Mouse (Mus musculus) heart, postnatal 36 days (tissue): ENCODE data around the gene Klrg1. TPM values are rescaled to one million over a fixed set of nuclear protein-coding genes. Genes with fewer than 3 reads are reported as not detected.

Source experiments
- DNase-seq, 2 experiments: peaks; one replicate each; pipeline ENCODE4 v3.0.0; 2021 to 2022
- intact Hi-C: fragments of 180-260 bp; cut with DNase I; formaldehyde crosslinking; loops from one replicate; pipeline ENCODE4 v1.15.1; 2025
- total RNA-seq, 2 experiments: library from RNA; stranded (reverse); gene quantifications; 2 replicates each; pipeline ENCODE4 v1.2.3; 2021

Gene Klrg1
- total RNA-seq, 2 experiments from 2014 or later, result not detected

DNA sequence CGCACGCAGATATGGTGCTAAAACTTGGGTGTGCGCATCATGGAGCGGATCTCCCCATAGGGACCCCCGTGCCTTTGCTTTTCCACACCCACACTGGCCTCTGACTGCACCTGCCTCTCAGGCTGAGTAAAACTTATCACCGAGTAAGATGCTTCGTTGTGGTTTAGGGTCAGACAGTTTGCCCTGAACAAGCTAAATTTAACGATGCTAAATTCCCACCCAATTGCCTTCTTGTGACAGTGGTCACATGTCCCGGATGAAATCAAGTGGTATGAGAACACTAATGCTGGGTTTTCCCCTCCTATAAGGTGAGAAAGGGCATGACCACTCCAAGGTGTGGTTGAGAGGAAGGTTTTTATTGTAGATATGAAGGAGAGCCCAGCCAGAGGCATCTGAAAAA is 11.1 kb upstream of the Klrg1 start:
- intact Hi-C loops, result no loop called here
- no peak for DNase-seq

DNA sequence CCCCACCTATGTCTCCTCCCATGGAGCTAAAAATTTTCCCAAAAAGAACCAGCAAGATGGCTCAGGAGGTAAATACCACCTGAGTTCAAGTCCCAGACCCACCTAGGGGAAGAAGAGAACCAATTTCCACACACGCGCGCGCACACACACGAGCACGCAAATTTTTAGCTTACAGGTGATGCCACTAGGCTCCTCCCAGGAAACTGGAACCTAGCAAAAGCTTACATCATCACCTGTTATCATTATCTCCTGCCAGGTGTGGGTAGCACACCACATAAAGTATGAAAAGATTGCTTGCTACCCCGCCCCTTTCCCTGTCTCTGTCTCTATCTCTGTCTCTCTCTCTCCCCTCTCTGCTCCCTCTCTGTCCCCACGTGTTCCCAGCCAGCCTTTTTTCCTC is 10.4 kb upstream of the Klrg1 start:
- DNase-seq, result no peak
- intact Hi-C loops, result no loop called here

DNA sequence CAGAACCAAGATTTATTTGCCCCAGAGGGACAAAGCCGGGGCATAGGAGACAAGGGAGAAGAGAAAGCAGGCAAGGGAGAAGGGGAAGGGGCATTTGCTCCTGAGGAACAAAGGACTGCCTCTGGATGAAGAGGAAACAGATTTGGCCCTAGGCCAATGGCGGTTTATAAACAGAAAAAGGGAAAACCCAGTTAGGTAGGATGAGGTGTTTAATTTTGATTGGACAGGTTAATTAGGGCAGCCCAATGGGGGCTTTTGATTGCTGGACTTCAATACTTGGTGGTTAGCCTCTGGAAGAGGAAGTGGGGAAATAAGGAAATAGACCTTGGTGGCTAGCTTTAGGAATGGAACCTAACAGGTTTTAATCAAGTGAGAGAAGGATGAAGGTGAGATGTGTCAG is 9.5 kb upstream of the Klrg1 start:
- DNase-seq, result no peak
- intact Hi-C loops, result no loop called here

DNA sequence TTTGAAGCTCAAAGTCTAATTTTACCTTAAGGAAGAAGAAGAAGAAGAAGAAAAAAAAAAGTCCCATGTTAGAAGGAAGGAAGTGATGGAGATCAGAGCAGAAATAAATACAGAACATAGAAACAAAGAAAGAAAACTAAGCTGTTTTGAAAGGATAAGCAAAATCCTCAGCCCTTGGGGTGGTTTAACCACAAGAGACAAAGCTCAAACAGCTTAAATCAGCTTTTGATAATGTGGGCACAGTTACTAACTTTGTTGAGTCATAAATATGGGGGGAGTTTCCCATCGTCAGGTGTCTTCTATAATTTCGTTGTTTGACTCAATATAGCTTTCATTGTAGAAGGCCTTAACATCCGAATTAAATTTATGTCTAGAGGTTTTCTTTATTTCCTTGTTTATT is 9.1 kb upstream of the Klrg1 start:
- DNase-seq, result no peak
- intact Hi-C loops, result no loop called here

DNA sequence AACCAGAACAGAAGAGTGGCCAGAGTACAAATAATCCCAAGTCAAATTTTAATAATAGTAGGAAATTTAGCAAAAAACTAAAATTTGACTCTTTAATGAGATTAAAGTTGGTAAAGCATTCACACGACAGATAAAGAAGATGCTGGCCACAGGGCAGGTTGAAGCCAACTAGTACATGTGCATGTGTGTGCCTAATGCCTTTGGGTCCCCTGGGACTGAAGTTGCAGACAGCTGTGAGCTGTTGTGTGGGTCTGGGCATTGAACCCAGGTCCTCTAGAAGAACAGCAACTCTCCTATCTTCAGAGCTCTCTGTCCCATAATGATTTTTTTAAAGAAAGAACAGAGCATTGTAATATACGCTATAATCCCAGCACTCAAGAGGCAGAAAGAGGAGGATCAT is 8.6 kb upstream of the Klrg1 start:
- no peak for DNase-seq
- intact Hi-C loops, result no loop called here

DNA sequence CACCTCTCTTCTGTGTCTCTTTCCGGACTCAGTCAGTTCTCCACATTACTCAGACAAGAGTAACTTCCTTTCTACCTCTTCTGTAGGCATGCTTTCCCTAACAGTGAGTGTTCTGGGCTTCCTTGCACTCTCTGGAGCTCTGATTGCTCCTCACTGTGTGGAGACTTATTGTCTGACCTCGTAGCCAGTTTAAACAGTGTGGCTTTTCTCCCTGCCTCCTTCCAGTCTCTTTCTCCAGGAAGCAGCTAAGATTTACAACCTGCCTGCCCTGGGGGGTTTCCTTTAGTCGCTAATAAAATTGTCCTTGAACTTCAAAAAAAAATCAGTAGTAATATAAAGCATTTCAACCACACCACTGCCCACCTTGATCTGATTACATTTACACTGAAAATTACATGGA is 7.6 kb upstream of the Klrg1 start:
- intact Hi-C loops, result no loop called here
- DNase-seq, result no peak

DNA sequence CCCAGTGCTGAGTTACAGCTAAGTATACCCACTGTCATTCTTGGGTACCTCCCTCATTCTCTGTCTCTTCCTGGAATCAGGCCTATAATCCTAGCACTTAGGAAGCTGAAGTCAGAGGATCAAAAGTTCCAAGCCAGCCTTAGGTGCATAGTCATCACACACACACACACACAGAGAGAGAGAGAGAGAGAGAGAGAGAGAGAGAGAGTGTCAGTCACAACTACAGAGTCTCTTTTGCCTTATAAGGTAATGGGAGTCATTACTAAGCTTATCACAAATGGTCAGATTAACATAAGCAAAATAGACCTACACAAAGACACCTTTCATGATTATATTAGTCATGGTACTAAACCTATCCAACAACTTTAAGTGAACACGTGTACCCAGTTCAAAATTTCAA is 6.6 kb upstream of the Klrg1 start:
- intact Hi-C loops, result no loop called here
- DNase-seq, result no peak

DNA sequence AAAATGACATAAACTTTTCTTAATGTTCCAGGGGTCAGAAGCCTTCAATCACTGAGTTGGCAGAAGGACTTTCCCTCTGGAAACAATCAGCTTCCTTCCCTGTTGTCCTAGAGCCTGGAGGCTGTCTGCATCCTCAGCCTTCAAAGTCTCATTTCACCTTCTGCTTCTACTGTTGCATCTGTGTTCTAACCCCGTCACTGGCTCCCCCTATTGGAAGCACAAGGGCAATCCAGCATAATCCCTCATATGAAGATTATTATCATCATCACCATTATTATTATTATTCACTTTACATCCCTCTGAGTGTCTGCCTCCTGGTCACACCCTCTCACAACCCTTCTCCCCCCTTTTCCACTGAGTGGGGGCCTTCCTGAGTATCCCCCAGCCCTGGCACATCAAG is 5.6 kb upstream of the Klrg1 start:
- intact Hi-C loops, result no loop called here

DNA sequence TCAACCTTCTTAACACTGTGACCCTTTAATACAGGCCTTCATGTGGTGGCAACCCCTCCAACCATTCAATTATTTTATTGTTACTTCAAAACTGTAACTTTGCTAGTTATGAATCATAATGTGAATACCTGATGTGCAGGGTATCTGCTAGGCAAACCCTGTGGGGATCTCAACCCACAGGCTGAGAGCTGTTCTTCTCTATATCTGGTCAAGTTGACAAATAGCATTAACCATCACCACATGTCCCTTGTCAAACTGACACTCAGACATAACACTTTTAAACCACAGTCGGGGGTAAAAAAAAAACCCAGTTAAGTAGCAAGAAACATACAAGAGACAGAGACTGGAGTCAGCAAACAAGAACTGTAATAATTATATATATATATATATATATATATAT is 2.1 kb upstream of the Klrg1 start:
- intact Hi-C loops, result no loop called here
- no peak for DNase-seq

More for the DNA sequence above, 5.6 kb upstream of the Klrg1 start:
- no peak for DNase-seq

DNA sequence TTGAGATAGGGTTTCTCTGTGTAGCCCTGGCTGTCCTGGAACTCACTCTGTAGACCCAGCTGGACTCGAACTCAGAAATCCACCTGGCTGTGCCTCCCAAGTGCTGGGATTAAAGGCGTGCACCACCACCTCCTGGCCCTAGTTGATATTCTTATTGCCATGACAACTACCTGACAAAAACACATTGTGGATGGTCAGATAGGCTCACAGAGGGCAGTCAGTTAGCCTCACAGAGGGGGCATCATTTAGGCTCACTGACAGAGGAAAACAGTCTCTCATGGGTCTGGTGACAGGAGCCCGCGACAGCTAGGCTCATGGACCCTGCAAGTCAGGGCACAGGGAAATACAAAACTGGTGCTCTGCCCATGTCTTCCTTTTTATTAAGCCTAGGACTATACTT is 1.6 kb upstream of the Klrg1 start:
- intact Hi-C loops, result no loop called here
- no peak for DNase-seq

DNA sequence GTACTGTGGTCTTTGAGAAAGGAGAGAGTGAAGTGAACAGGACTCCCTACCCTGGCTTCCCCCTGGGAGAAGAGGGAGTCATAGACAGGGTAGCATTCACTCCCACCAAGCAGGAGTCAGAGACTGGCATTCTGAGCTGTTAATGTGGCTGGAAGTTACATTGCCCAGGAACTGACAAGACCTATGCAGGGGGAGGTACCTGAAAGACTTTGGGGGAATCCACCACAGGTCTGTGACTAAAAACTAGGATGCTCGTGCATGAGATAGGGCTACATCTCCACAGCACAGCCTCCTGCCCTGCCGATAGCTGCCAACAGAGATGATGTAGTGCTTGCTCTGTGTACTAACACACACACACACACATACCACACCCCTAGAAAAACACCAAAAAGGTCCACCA is 747 bp upstream of the Klrg1 start:
- no peak for DNase-seq
- intact Hi-C loops, result no loop called here

DNA sequence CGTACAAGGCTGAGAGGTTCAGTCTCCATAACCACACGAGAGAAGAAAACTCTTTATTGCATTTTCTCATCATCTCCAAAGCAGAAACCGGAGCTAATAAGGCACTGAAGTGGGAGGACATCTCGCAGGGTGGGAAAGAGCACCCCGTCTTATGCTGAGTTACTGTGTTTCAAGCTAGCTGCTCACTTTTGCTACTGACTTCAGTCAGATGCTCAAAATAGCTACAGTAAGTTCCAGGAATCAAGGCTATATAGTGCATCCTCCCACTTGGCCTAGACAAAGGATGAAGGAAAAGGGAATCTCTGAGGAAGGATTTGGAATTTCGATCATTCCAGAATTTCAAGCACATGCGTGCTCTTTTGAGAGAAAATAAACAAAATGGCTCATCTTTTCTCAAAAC is 6.1 kb downstream of the Klrg1 start:
- DNase-seq, result no peak

DNA sequence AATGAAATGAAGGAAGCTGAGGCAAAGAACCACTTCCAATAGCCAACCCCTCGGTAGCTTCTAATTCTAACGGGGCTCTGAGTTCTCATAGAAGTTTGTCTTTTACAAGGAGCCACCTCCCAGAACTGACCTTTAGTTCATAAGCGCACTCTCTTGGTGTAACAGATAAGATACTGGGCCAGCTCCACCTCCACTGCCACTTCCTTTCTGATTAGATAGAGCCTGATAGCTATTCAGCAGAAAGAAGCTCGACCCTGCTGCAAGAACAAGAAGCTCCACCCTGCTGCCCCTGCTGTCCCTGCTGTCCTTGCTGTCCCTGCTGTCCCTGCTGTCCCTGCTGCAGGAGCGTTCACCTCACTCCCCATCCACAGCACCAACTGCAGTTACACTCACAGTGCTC is 8.1 kb downstream of the Klrg1 start:
- DNase-seq, result no peak
- intact Hi-C loops, result no loop called here

More for the DNA sequence above, 6.1 kb downstream of the Klrg1 start:
- intact Hi-C loops, result no loop called here

DNA sequence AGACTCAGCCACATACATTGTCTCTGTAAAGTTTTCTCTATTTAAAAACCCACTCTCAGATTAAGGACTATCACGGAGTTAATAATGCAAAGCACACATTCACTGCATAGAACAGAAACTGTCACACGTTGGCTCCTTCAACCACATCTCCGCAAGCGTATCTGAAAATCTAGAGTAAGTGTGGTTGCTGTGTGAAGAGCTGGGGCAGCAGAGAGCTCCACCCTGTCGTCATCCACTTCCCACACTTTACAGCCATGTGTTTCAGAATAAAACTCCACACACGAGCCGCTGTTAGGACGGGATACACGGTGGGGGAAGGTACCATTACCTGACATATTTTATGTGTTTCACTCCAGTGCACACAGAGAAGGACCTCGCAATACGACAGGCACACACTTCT is 12.5 kb downstream of the Klrg1 start:
- intact Hi-C loops, result no loop called here
- no peak for DNase-seq

DNA sequence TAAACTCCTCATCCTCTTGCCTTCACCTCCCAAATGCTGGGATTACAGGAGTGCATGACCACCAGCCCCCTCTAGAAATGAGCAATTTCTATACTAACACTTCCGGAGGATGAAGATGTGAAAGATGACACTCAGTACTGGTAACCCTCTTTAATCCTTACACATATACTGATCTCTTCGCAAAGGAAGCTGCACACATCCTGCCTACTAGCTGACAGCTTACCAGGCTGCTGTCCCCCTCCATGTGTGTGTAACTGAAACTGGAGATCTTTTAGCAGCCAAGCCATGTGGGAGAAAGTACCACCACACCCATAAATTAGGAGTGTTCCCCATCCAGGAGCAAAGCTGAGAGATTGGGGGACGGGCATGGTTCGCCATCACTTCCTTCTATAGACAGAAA is 13.5 kb downstream of the Klrg1 start:
- intact Hi-C loops, result no loop called here
- no peak for DNase-seq

DNA sequence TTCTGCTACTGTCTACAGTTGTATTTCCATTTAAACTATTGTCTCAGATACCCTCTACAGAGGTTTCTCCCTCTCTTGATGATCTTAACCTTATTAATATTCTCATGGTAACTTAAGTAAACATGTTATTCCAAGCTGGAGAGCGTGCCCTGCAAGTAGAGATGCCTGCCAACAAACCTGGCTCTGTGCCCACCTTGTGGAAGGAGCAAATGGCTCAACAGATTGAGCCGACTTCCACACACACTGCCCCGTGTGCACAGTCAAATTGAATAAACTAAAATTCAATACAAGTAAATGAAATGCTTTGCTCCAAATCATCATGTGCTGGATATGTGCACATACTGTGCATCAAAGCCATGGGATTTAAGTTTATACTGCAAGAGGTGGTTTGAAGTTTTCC is 14.1 kb downstream of the Klrg1 start:
- intact Hi-C loops, result no loop called here
- DNase-seq, result peak; percentile 50 to 68

DNA sequence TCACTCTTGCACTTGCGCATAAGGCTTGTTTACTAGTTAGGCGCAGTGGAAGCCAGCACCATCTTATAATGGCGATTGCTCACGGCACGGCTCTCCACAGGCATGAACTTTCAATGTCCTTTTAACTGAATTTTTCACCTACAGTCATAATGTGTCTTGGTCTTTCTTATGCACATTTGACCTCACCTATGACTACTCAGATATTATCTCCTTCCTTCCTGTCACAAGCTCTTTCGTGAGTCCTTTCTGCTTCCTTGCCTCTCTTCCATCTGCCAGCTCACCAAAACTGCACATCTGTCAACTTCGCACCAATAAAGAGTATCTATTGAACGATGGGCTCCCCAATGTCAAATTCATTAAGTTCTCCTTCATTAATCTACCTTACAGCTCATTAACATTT is 20.1 kb downstream of the Klrg1 start:
- intact Hi-C loops, result no loop called here

DNA sequence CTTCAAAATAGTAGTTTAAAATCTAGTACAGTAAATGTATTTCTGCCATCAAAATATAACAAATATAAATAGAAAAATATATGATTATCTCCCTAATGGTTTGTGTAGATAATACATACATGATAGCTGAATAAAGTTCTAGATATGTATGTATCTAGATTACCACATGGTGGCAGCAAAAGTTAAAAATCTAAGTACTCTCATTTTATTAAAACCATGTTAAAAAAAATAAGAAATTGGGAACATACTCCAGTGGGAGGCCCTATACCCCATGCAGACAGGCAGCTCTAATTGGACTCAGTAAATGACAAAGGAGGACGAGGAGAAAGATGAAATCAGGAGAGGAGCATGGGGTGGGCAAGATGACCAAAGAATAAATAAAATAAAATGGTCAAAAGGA is 30.5 kb downstream of the Klrg1 start:
- no peak for DNase-seq
- intact Hi-C loops, result no loop called here

More for the DNA sequence above, 20.1 kb downstream of the Klrg1 start:
- DNase-seq, result no peak

DNA sequence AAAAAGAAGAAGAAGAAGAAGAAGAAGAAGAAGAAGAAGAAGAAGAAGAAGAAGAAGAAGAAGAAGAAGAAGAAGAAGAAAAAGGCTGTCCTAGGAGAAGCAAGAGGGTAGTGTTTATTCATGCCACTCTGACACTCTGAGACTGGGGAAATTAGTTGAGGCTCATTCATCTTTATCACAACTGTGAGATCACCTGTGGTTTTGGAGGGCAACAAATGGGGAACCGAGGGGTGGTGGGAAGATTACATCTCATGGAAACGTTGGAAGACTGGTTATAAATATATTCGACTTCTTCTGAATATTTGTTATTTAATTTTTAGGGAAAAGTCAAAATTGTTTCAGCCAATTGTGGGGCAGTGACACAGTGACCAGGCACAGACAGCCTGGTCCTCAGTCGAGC is 32.6 kb downstream of the Klrg1 start:
- intact Hi-C loops, result no loop called here
- DNase-seq, result no peak

Other genes with a start within 250 kb of the Klrg1 start
- 10 to 100 TPM; 40.8 to 42.8 TPM for gene M6pr, start 25.8 kb upstream of the Klrg1 start, total RNA-seq
- 10 to 100 TPM; 17.5 to 21.8 TPM for gene Phc1, start 57.7 kb upstream of the Klrg1 start, total RNA-seq
- under 1 TPM in 1 of 2 experiments, not detected in 1; 0.72 TPM for gene Rimklb, start 215.9 kb upstream of the Klrg1 start, total RNA-seq
- gene Mfap5, start 223.0 kb upstream of the Klrg1 start, total RNA-seq, result 10 to 100 TPM; 41.3 to 43.4 TPM